Mouse (Mus musculus): ENCODE measurements around the gene Ppp1r12b. TPM values are rescaled to one million over a fixed set of nuclear protein-coding genes. Genes with fewer than 3 reads are reported as not detected.

Ppp1r12b gene
- total and polyA plus RNA-seq, 2 experiments = 2.2 to 5.0 TPM

DNA sequence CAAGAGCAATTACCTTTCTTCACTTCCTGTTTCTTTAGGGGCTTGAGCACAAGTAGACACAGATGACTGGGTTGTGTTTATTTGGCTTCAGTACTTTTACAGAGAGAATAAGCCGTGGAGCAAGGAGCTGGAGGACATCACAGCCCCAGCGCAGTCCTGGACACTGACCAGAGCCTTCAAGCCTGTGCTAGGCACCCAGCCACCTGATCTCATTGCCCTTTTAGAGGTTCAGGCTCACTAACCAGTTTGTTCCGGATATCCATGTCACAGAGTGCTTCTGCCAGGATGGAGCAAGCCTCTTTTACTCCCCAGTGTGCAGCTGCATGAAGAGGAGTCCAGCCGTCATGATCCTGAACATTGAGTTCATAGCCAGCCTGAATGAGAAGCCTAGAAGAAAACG lies 63.8 kb downstream of the Ppp1r12b start:
- no peaks in the 10 kb centered on the region for H3K79me2 ChIP-seq (ENCODE audit: control insufficient read depth, insufficient read depth, low read length)
- H3K4me3 ChIP-seq (ENCODE audit: insufficient read depth, low read depth, low read length) = no peak overlapping the region
- peaks cover 20% of the 10 kb centered on the region; the same call in 1 of the 2 replicates for H3K36me3 ChIP-seq (ENCODE audit: control insufficient read depth, insufficient read depth, low read length)
- 88% methylated on average over 5 of the region's 5 CpGs for WGBS
- H3K27ac ChIP-seq (replicated peaks; ENCODE audit: insufficient read depth, low read depth, low read length) = no peak overlapping the region
- H3K27me3 ChIP-seq (ENCODE audit: control insufficient read depth, insufficient read depth, low read length) = no peaks in the 10 kb centered on the region
- no peaks in the 10 kb centered on the region for H3K4me1 ChIP-seq (ENCODE audit: control insufficient read depth, insufficient read depth, low read length)
- no peak overlapping the region for H3K9ac ChIP-seq (ENCODE audit: low read depth, low read length)
- TF ChIP-seq POLR2A (IDR thresholded peaks at IDR 0.05; ENCODE audit: extremely low read depth, insufficient read depth, low read length) (no peak), CTCF (IDR thresholded peaks at IDR 0.05; ENCODE audit: low read depth, low read length) (no peak)
- DNase-seq (ENCODE audit: extremely low read depth, low read depth, low spot score) = no peak

DNA sequence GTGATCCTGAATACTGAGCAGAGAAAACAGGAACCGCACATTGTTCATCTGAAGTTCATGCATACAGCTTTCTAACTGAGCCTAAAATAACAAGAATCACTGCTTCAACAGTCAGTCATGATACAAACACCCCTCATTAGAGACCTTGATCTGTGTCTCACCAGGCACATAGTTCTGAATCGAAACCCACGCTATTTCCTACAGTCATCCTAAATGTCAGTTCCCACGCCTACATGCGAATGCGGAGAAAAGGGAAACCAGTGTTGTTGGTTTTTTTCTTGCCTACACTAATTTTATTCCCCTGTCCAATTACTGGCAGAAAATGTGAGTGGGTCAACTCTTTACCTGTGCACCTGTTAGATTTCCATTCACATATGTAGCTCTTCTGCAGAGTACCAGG lies 66.1 kb downstream of the Ppp1r12b start:
- Histone ChIP-seq H3K4me1 (ENCODE audit: control insufficient read depth, insufficient read depth, low read length) (no peaks in the 10 kb centered on the region), H3K79me2 (ENCODE audit: control insufficient read depth, insufficient read depth, low read length) (no peaks in the 10 kb centered on the region), H3K9ac (ENCODE audit: low read depth, low read length) (no peak overlapping the region), H3K4me3 (ENCODE audit: insufficient read depth, low read depth, low read length) (no peak overlapping the region), H3K36me3 (ENCODE audit: control insufficient read depth, insufficient read depth, low read length) (peaks cover 31% of the 10 kb centered on the region), H3K27me3 (ENCODE audit: control insufficient read depth, insufficient read depth, low read length) (no peaks in the 10 kb centered on the region), H3K27ac (replicated peaks; ENCODE audit: insufficient read depth, low read depth, low read length) (no peak overlapping the region)
- TF ChIP-seq CTCF (IDR thresholded peaks at IDR 0.05; ENCODE audit: low read depth, low read length) (no peak), POLR2A (IDR thresholded peaks at IDR 0.05; ENCODE audit: extremely low read depth, insufficient read depth, low read length) (no peak)
- DNase-seq (ENCODE audit: extremely low read depth, low read depth, low spot score) = no peak
- 98% methylated on average over 6 of the region's 6 CpGs for WGBS

DNA sequence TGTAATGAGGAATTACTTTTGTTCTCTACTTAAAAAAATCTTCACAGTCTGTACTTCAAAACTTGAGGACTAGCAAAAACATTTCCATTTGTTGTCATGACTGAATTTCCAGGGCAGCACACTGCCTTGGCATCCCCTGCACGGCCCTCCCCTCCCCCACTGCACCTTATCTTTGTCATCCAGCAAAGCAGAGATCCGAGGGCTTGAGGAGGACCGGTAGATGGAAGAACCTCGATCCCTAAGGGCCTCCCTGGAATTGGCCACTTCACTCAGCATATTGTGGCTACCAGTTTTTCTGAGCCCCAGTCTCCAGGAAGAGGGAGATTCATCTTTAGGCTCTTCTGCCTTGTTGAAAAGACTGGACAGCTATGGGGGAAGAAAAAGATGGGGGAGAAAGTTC lies 79.9 kb downstream of the Ppp1r12b start:
- peaks cover 6% of the 10 kb centered on the region for H3K4me1 ChIP-seq (ENCODE audit: control insufficient read depth, insufficient read depth, low read length)
- H3K27me3 ChIP-seq (ENCODE audit: control insufficient read depth, insufficient read depth, low read length) = no peaks in the 10 kb centered on the region
- no peak overlapping the region for H3K4me3 ChIP-seq (ENCODE audit: insufficient read depth, low read depth, low read length)
- no peak overlapping the region for H3K27ac ChIP-seq (replicated peaks; ENCODE audit: insufficient read depth, low read depth, low read length)
- peaks cover 25% of the 10 kb centered on the region for H3K36me3 ChIP-seq (ENCODE audit: control insufficient read depth, insufficient read depth, low read length)
- no peaks in the 10 kb centered on the region for H3K79me2 ChIP-seq (ENCODE audit: control insufficient read depth, insufficient read depth, low read length)
- peak; percentile 4 for DNase-seq (ENCODE audit: extremely low read depth, low read depth, low spot score)
- H3K9ac ChIP-seq (ENCODE audit: low read depth, low read length) = no peak overlapping the region
- WGBS = 17% methylated on average over 4 of the region's 4 CpGs
- no peak for TF ChIP-seq CTCF (IDR thresholded peaks at IDR 0.05; ENCODE audit: low read depth, low read length)
- TF ChIP-seq POLR2A (IDR thresholded peaks at IDR 0.05; ENCODE audit: extremely low read depth, insufficient read depth, low read length) = no peak

DNA sequence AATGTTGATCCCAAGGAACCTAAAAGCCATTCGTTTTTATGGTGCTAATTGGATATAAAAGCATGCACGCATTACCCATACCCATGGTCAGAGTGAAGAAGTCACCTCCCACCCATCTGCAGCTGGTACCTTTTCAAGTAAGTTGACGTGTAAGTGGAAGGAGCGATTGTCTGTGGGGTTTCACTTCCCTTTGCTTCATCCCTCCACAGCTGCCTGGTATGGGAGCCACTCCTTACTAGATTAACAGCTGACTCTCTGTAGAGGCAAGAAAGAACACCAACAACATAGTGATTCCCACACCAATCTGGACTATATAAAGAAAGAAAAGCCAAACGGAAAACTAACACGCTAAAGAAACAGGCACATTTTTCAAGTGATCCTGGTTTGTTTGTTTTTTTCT lies 83.1 kb downstream of the Ppp1r12b start:
- H3K4me1 ChIP-seq (ENCODE audit: control insufficient read depth, insufficient read depth, low read length) = peaks cover 6% of the 10 kb centered on the region
- no peaks in the 10 kb centered on the region for H3K27me3 ChIP-seq (ENCODE audit: control insufficient read depth, insufficient read depth, low read length)
- 94% methylated on average over 6 of the region's 6 CpGs for WGBS
- no peak overlapping the region for H3K4me3 ChIP-seq (ENCODE audit: insufficient read depth, low read depth, low read length)
- no peak for DNase-seq (ENCODE audit: extremely low read depth, low read depth, low spot score)
- no peak overlapping the region for H3K27ac ChIP-seq (replicated peaks; ENCODE audit: insufficient read depth, low read depth, low read length)
- no peak for TF ChIP-seq CTCF (IDR thresholded peaks at IDR 0.05; ENCODE audit: low read depth, low read length)
- TF ChIP-seq POLR2A (IDR thresholded peaks at IDR 0.05; ENCODE audit: extremely low read depth, insufficient read depth, low read length) = no peak
- peaks cover 25% of the 10 kb centered on the region for H3K36me3 ChIP-seq (ENCODE audit: control insufficient read depth, insufficient read depth, low read length)
- no peak overlapping the region for H3K9ac ChIP-seq (ENCODE audit: low read depth, low read length)
- H3K79me2 ChIP-seq (ENCODE audit: control insufficient read depth, insufficient read depth, low read length) = no peaks in the 10 kb centered on the region

DNA sequence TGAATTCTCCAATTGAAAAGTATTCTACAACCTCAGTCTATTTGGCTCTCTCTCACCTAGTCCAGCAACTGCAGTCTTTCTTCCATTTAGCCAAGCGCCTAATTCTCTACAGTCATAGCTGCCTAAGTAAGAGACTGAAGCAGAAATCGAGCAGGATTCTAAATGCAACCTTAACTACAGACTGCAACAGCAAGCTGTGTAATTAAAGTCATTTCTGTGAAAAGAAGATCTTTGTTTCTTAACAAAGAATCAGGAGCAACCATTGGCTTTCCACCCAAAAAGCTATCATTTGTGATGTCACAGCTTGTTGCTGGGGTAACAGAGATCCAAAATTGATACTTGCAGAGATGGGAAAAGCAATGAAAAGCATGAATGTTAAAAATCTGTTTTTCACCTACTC lies 89.3 kb downstream of the Ppp1r12b start:
- 96% methylated on average over 2 of the region's 2 CpGs for WGBS
- no peak for TF ChIP-seq CTCF (IDR thresholded peaks at IDR 0.05; ENCODE audit: low read depth, low read length)
- no peak for TF ChIP-seq POLR2A (IDR thresholded peaks at IDR 0.05; ENCODE audit: extremely low read depth, insufficient read depth, low read length)

DNA sequence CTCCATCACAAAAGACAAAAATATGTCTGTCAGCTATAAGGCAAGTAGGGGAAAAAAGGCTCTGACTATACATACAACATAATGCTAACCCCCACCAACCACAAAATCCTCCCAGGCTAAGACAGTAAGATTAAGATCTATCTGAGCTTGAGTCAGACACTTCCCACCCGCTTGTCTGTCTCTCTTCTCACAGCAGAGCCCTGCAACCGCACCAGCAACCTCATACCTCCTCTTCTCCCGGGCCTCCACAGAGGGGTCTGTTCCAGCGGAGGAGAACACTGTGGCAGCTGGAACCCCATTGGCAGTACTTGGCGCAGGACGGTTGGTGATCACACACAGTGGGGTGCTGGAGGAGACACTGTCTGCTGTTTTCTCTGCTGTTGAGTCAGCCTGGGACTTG lies 90.2 kb downstream of the Ppp1r12b start:
- Histone ChIP-seq H3K4me3 (ENCODE audit: insufficient read depth, low read depth, low read length) (no peak overlapping the region), H3K79me2 (ENCODE audit: control insufficient read depth, insufficient read depth, low read length) (no peaks in the 10 kb centered on the region), H3K9ac (ENCODE audit: low read depth, low read length) (no peak overlapping the region), H3K36me3 (ENCODE audit: control insufficient read depth, insufficient read depth, low read length) (peaks cover 12% of the 10 kb centered on the region), H3K27ac (replicated peaks; ENCODE audit: insufficient read depth, low read depth, low read length) (no peak overlapping the region), H3K4me1 (ENCODE audit: control insufficient read depth, insufficient read depth, low read length) (no peaks in the 10 kb centered on the region), H3K27me3 (ENCODE audit: control insufficient read depth, insufficient read depth, low read length) (no peaks in the 10 kb centered on the region)
- DNase-seq (ENCODE audit: extremely low read depth, low read depth, low spot score) = no peak
- TF ChIP-seq POLR2A (IDR thresholded peaks at IDR 0.05; ENCODE audit: extremely low read depth, insufficient read depth, low read length) = no peak
- no peak for TF ChIP-seq CTCF (IDR thresholded peaks at IDR 0.05; ENCODE audit: low read depth, low read length)
- WGBS = 90% methylated on average over 6 of the region's 6 CpGs

More for the DNA sequence above, 89.3 kb downstream of the Ppp1r12b start:
- Histone ChIP-seq H3K27me3 (ENCODE audit: control insufficient read depth, insufficient read depth, low read length) (no peaks in the 10 kb centered on the region), H3K4me3 (ENCODE audit: insufficient read depth, low read depth, low read length) (no peak overlapping the region), H3K36me3 (ENCODE audit: control insufficient read depth, insufficient read depth, low read length) (peaks cover 12% of the 10 kb centered on the region), H3K4me1 (ENCODE audit: control insufficient read depth, insufficient read depth, low read length) (no peaks in the 10 kb centered on the region), H3K27ac (replicated peaks; ENCODE audit: insufficient read depth, low read depth, low read length) (no peak overlapping the region), H3K9ac (ENCODE audit: low read depth, low read length) (no peak overlapping the region), H3K79me2 (ENCODE audit: control insufficient read depth, insufficient read depth, low read length) (no peaks in the 10 kb centered on the region)
- no peak for DNase-seq (ENCODE audit: extremely low read depth, low read depth, low spot score)

All from liver, adult 2 months (tissue).